Mouse (Mus musculus) activated CD4-positive, CD25-positive, alpha-beta regulatory T cell, adult 4 months (primary cell): ENCODE measurements at regions not wholly inside any gene's neighbourhood (a gene's known extent, or its start where the extent isn't known, plus 50 kb on each side); places are given as distances from the start of the nearest gene placed in this dataset.

Experiments used
- ATAC-seq: one replicate; pipeline ENCODE4 v1.8.0; 2017

DNA sequence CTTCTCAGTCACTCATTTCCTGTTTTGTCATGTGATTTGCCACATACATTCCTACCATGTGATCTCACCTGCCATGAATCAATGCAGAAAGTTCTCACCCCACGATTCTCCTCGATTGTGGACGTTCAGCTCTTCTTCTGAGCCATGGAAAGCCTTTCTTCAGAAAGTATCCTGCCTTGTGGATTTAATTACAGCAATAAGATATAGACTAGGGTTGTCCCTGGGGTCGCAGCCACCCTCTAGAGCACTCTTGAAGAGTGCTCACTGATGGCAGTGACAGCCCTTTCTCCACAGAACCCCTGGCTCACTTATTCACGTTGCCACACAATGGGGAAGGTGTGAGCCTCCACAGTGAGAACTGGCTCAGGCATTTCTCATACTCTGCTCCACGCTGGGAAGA, 345.1 kb downstream of the Wdr11 start:
- no peak for ATAC-seq

DNA sequence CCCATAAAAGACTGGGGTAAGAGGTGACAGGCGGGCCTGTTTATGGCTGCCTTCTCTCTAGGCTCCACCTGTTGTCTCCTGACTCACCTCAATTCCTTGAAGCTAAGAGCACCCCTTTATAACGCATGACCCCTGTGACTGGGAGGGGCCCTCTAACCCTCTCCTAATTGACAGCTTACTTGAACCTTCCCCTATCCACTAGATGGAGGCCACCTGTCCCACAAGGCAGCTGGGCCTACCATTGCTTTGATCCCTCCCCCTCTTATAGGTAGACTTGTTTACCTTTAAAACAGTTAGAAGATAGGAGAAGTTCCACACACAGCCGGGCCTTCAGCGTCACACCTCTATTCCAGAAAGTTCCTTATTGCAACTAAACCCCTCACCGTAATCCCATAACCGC, 346.1 kb downstream of the Wdr11 start:
- no peak for ATAC-seq

DNA sequence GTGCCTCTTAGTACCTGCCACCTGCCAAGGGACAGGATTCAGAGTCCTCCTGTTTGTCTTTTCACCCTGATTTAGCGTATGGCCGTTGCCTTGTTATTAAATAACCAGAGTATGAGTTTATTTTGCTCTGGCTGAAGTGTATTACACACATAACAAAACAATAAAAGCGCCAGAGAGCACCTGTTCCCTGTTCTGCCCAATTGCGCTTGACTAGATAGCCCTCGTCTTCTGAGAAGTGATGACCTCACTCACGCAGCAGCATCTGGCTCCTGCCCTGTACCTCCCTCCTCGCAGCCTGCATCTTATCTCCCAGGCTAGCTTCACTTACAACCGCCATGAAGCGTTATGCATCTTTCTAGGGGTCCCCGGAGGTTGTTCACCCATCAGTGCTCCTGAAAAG, 346.5 kb downstream of the Wdr11 start:
- no peak for ATAC-seq

DNA sequence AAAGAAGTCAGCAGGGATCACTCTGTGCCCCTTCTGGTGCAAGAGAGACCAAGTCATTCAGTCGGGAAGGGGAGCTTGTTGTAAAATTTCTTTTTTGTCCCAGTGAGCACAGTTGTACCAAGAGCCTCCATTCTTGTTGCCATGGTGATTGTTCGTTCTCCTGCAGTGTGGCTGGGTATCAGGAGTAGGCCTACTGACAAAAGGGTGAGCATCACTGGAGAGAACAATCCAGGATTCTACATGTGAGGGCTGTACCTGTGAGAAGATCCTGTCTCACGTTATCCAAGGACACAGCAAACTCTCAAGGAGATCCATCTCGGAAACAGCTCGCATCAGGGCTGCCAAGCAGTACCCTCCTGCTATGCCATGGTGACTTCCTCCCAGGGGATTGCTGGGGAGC, 347.6 kb downstream of the Wdr11 start:
- ATAC-seq = no peak

DNA sequence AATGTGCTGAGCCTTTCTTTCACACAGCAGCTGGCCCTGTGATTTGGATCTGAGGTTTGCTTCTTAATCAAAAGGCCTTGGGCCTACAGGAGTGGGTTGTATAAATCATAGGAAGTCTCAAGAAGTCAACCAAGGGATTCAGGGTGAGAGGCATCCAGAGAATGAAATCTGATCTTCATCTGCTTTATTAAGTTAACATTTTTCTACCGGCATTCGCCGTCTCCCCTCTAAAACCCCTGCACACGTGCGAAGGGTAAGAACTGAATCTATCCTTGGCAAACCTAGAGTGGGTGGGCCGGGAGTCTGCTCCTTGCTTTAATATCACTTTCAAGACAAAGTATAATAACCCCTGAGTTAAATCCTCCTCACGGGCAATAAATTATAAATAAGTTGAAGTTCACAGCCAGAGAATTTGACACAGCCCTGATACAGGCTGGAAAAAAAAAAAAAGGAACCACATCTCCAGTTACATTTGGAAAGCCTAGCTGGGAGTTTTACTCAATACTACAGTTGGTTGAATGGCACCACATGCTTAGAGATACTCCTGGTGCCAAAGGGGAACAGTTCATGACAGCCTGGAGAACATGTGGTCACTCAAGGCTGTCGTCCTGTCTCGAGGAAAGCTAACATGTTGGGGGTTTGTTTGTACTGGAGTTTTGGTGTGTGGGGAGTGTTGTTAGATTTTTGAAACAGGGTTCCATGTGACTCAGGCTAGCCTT, 349.8 kb downstream of the Wdr11 start:
- ATAC-seq = no peak

DNA sequence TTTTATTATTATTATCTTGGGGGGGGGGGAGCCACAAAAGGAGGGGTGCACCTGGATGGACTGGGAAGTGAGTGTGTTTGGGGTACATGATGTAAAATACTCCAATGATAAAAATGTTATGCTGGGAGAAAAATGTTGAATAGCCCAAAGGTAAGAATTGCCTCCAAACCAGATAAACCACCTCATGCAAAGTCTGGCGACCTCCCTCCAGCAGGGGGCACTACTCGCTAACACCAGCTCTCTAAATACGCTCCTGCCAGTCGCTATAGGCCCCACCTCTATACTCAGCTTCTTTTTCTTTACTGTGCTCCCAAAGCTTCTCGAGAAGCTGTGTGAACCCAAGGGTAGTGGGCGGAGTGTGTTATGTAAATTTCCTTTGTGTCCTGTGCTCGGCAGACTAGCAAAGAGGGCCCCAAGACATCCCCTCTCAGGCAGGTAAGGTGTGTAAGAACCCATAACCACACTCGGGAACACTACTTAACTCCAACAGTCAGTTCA, 357.0 kb downstream of the Wdr11 start:
- no peak for ATAC-seq

DNA sequence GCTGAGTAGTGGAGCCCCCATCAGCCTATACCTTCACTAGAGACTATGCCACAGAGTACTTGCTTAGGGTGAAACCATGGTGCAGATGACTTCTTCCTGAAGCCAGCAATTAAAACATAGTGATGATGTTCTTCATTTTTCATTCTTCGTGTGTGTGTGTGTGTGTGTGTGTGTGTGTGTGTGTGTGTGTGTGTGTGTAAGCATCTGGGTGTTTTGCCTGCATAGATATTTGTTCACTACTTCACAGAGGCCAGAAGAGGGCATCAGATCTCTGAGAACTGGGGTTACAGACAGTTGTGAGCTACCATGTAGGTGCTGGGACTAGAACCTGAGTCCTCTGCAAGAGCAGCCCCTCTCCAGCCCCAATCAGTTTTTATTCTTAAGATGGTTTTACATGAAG, 358.8 kb downstream of the Wdr11 start:
- no peak for ATAC-seq

DNA sequence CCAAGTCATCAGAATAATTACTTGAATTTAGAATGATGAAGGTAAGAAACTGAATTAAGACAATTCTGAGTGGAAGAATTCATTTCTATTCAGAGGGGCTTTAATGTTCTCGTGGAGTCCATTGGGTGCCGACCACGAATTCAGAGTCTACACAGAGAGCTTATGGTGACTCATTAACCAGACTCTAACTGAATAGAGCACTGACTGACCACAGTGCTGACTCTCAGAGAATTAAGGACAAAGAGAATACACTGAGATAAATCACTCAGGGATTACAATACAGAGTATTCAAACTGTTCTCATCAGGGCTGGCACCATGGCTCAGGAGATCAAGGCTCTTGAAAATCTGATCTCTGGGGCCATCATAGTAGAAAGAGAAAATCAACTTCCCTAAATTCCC, 366.7 kb downstream of the Wdr11 start:
- ATAC-seq = no peak

DNA sequence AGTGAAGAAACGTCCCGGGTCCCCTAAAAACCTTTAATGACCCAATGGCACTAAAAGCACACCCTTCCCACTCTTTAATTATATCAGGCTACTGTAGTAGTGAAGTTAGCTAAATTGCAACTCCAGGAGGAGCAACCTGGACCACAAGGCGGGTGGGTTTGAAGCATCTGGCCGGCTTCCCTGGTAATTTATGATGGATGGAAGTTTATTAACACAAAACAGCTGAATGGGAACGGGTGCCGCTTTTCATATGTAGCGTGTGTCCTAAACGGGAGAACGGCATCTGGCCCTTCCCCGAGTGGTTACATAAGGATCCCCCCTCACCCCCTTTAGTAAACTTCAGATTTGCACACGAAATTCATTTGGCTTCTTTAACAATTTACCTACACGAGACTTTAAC, 370.9 kb downstream of the Wdr11 start:
- ATAC-seq = no peak

DNA sequence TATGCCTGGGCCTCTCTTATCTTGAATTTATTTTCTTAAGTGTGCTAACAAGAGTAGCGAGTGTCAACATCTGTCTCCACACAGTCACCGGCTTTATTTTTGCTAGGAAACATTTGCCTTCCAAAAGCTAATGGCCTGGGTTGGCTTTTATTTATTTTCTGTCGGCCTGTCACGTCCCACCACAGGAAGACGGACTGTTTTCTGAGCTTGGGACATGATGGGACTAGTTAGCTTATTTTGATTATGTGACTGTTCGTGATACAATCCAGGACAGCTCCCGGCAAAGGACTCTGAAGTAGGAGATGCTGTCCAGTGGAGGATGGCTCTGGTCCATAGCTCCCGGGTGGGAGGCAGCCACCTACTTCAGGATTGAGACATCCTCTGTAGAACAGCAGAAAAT, 372.5 kb downstream of the Wdr11 start:
- no peak for ATAC-seq

DNA sequence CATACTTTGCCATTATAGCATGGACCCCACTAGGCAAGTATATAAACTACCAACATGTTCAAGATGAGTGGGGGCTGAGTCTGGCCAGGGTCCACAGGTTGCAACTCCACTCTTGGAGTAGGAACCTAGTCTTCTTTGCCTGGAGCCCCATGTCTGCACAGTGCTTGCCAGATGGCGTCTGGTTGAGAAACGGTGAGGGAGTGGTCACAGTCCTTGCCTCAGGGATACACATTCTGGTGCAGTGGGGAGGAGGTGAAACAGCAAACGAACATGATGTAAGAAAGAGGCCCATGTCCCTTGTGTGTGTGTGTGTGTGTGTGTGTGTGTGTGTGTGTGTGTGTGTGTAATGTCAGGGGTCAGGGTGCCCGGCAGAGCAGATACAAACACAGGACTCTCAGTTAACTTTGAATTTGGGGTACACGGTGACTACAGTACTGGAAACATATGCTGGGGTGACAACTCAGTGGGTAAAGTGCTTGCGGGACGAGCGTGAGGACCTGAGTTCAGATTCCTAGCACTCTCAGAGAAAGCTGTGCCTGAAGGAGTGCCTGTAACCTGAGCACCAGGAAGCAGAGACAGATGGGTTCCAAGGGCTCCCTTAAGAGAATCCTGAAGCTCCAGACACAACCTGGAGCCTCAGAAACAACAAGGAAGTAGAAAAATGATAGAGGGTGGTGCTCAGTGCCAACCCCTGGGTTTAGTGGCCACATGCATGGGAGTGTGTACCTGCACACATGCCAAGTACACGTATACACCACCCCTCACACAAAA, 373.8 kb downstream of the Wdr11 start:
- ATAC-seq = no peak

DNA sequence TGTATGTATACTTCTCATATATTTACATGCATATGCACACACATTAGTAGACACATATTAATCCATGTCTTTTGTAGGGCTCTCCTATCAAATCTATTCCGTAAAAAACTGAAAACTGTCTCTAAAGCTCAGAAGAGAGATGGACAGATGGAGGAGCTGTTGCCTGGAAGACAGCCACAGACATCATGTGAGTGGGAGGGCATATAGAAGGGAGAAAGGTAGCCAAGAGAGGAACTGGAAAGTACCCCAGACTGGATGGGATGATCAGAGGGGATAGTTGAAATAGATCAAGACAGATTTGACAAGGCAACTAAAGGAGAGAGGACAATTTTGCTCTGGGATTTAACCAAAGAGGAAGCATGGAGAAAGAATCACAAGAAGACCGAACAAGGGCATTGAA, 375.1 kb downstream of the Wdr11 start:
- no peak for ATAC-seq

DNA sequence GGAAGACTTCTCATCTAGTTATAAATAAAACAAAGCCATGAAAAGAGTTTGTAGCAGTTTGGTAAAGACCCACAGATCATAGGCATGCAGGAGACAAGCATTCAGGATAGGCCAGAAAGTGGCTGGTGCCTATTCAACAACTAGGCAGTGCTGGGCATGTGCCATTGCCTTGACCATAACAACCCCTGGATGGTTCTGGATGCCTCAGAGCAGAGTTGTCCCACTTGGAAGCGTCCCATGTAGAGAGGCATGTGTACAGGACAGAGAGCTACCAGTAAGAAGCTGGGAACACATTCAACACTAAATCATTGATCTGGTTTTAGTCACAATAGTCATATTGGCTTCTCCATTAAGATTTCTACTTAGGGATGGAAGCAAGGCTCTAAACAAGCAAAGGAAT, 378.5 kb downstream of the Wdr11 start:
- no peak for ATAC-seq

DNA sequence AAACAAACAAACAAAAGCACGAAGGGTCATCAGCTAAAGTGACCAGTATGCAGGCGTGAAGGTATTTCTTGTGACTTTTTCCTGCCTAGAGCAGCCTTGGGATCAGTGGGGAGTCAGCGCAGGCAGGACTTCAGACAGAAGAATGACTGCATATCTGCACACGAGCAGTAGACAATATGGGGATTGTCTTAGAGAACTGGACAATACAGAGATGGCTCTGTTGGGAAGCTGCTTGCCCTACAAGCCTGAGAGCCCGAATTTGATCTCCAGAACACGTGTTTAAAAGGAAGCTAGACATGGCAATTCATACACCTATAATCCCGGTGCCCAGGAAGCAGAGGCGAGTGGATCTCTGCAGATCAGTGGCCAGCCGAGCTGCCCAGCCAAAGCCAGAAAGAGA, 382.5 kb downstream of the Wdr11 start:
- ATAC-seq = no peak

DNA sequence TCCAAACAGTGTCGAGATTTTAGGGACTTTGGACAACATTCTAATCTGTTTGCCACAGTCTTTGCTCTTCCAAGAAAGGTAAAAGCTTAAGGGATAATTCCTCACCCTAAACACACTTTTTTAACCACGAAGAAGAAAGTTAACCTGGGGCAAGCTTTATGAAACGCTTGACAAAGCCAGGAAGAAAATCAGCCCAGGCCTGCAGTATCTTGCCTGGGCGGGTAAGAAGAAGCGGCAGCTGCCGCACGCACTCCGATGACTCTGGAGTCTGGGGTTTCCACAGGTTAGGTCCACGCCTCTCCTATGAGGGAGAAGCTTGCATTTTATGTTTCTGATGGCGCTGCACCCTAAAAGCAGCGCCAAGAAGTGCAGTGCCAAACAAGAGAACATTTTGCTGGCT, 383.2 kb downstream of the Wdr11 start:
- no peak for ATAC-seq

DNA sequence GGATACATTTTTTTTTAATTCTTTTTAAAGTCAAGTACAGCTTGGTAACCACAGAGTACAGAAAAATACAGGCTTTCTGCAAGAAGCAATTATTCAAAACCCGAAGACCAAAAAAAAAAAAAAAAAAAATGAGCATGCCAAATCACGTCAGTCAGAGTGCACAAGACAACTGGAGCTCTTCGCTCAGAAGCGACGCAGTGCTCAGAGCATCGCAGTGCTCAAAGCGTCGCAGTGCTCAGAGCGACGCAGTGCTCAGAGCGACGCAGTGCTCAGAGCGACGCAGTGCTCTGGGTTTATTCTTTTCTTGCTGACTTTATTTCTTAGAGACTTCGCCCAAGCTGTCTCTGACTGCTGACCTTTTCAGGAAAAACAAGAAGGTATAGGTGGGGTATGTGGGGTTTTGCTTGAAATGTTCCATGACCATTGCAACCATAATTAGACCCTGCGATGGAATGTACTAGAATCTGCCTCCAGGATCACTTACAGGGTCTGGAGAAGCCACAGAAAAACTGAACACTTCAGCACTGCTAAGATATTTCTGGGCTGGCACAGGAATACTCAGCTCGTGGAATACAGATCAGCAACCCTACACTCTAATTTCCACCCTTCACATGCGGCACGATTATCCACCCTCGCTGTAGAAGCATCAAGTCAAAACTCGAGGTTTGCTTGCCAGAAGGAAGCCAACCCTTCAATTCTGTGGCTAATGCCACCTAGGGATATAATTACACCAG, 384.3 kb downstream of the Wdr11 start:
- ATAC-seq = no peak

DNA sequence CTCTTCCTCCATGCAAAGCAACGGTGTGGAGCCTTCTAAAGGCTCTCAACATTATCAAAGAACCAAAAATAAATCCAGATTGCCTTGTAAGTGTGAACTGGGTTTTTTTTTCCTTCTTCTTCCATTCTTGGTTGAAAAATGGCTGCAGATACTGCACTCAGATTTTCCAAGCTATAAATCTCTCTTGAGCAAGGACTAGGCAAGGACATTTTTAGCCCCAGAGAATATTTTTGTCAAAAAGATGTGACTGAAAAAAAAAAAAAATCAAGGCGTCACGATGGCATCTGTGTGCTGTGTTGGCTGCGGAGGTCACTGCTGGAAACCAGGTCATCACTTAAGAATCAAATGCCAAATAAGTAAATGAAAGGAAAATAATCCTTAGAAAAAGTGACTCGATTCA, 386.9 kb downstream of the Wdr11 start:
- ATAC-seq = no peak

DNA sequence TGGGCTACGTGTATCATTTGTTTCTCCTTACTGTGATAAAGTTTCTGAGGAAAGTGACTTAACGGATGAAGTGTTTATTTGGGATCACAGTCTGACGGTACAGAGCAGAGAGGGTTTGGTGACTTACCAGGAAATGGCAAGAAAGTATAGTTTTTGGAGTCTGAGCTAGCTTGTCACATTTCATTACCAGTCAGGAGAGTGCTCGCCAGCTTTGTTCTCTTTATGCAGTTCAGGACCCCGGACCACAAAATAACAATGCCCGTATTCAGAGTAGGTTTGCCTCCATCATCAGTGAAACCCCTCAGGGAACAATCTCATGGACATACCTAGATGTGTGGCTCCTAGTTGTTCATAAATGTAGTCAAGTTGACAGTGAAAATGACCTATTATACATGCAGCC, 387.7 kb downstream of the Wdr11 start:
- no peak for ATAC-seq

DNA sequence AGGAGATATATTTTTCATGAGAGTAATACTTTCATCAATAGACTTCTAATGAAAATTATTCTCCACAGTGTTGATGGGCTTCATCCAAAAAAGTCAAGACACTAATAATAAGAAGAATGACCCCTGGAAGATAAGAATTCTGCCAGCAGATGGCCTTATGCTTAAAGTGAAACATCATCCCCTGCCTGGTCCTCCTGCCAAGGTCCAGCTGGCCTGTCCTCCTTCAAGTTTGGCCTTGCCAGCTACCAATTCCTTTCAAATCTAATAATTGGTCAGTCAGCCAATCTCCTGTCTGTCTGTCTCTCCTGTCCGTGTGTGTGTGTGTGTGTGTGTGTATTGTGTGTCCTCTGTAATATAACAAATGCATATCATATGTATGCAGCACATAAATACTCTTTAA, 388.8 kb downstream of the Wdr11 start:
- ATAC-seq = no peak

DNA sequence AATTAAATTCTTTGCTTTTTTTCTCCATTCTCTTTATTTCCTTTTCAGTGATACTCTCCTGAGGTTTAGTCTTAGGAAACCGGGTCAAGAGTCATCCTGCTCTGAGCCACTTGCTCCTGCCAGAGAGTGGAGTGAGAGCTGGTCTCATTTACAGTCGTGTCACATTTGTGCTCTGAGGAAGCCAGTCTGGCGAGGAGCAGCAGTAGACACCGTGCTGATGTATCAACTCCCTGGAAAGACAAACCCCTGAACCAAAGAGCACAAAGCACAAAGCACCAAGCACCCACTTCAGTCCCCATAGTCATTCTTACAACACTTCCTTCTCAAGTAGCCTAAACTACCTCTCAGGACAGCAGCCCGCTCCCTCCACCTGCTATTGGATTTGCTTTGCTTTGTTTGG, 390.7 kb downstream of the Wdr11 start:
- ATAC-seq = no peak

DNA sequence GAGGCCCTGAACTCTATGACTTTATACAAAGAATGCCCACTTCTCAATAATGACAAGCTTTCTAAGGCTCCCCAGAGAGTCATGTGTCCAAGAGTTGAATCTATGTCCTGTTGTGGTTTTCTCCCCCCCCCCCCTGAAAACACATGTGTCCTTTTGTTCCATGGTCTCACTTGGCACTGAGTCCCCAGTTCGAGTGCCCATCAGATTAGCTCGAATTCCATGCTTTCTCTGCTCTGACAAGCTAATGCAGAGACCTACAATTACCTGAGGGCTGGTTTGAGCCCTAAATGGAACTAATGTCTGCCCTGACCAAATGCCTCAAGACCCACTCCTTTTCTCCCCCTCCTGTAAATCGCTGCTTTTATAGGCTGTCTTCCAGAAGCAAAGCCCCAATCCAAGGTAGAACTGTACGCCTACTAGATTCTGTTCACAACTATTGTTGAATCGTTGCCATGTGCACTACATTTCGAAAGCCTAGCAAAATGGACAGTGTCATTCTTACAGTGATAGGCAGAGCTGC, 392.0 kb downstream of the Wdr11 start:
- ATAC-seq = no peak

DNA sequence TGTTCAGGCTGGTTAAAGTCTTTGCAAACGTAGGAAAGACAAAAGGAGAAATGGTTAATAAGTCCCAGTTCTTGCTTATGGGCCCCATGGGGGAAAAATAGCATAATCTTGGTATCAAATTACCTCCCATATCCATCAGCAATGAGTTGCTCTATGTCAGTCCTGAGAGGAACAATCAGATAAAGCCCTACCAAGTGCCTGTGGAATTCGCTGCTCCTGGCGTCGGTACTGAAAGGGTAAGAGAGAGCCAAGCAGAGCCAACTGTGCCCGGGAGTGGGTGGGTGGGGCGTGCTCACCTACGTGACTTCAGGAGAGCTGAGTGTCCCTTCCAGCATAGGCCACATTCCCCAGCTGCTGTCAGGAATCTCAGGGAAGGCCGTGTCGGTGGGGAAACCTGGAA, 392.7 kb downstream of the Wdr11 start:
- no peak for ATAC-seq

DNA sequence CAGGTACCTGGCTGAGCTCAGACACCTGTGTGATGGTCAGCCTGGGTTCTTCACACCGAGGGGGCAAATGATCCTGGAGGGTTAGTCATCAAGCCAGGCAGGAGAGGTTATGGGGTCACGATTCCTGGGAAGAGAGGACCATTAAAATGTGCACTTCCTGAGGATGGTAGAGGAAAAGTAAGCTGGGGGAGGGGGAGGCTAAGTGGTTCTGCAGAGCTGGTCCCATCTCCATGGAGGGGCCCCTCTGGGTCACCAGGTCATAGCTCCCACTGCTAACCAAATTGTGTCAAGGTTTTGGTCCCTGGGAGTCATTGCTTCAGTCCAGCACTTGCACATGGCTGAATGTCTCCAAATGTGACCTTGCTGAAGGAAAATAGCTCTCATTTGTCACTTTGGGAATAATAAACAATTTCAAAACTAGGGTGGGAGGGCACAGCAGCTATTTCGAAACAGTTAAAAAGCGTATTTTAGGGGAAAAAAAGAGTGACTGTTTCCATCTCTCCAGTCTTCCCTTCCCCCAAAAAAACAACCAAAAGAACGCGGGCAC, 395.5 kb downstream of the Wdr11 start:
- ATAC-seq = no peak
